Mouse (Mus musculus): ENCODE results near the gene Yars.
A peak's percentile ranks its signal among the peaks of the same experiment; 100 is the strongest.

Gene Yars

GRCm38 (mm10) chr4:129189542-129190519 lies at the start of gene Yars, which contains the start of gene S100pbp:
Gene Yars (plus strand): TSS chr4:129189760.
Gene S100pbp (minus strand): TSS chr4:129189727.
- DNase-seq (ENCODE audit: low spot score in 2 of 2), result peak; percentile 92 to 96

- DNase-seq (ENCODE audit: low spot score in 2 of 2), result no peak
Measured at GRCm38 (mm10) chr4:129140808-129141207, 48.8 kb upstream of the Yars start.

DNA sequence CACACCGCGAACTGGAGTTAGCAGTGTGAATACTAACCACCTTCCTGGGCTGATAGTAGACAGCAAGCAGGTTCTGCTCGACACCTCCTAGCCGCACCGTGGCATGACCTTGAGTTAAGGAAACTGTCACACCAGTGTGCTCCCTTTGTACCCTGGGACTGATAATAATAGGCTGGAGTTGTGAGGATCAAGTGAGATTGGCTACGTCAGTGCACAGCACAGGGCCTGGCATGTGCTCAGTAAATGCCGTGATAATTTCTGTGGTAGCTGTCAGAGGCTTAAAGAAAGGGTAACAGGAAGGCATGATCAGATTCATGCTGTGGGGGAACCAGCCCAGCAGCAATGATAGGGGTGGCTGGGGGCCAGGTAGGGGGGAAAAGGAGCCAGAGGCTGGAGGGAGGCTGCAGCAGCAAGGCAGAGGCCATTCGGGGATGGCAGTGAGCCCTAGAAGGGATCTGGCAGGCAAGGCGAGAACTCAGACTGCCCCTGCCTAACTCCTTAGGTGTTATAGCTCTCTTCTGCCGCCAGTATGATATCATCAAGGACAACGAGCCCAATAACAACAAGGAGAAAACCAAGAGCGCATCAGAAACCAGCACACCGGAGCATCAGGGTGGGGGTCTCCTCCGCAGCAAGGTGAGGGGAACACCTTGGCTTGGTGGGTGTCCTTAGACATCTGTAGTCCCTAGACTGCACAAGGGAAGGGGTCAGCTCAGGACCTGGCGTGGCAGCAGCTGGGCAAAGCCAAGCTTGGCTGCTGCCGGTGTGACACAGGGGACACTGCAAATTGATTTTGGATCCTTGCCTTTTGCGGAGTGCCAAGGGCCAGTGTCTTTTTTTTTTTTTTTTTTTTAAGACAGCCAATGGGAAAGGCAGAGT lies 47.8 kb upstream of the Yars start:
- peak in 1 of 2 experiments; percentile 52 for DNase-seq (ENCODE audit: low spot score in 2 of 2)

- no peak for DNase-seq (ENCODE audit: low spot score in 2 of 2)
Measured at GRCm38 (mm10) chr4:129142439-129143045, 47.0 kb upstream of the Yars start.

DNA sequence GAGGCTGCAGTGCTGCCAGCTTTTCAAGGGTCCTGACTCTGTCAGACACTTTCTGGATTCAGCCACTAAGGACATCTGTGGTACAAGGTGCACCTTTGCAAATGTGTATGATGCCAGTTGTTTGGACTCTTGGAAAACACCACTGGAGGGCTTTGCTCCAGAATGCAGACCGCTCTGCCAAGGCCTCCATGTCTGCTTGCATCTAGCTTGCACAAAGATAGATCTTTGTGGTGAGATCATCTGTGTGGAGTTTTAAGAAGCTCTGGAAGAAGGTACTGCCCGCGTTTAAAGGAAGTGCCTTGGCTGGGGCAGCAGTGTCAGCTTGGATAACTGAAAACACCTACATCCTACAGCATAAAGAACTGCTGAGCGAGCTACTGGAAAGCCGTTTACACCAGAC lies 46.1 kb upstream of the Yars start:
- DNase-seq (ENCODE audit: low spot score in 2 of 2), result no peak

DNA sequence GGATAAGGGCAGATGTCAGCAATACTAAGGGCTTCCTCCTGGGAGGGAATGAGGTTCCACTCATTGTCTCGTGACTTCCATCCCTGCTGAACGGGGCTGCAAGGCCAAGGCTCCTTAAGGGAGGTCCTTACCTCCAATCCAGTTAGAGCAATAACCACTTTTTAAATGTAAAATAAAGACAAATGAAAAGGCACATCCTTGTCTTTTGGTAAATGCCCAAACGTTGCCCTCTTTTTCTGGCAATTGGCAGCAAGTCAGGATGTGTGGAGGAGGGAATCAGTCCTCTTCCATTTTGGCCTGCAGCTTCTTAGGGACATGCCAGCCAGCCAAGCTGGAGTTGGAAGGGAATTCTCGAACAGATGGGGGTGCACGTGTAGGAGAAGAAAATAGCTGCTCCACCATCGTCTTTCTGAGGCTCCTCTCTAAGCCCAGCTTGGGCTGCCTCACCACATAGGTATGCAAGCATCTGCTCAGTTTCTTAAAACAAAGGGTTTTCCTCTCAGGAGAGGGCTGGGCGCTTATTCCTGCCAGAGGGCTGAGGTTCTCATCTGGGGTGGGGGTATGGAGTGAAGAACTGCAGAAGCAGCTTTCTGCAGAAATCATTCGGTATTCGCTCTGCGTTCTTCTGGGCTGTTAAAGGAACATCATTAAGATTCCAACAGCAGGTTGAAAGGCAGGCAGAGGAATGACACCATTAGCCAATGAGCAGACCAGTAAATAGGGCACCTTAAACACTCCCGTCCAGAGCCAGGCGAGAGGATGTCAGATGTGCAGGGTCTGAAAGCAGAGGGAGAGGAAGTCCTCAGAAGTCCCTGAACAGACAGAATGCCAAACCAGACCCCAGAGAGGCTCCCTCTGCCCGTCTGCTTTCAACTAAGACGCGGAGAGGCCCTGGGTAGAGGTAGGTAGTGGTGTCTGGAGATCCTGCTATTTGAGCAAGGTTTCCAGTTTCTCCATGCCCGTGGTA lies 44.9 kb upstream of the Yars start:
- DNase-seq (ENCODE audit: low spot score in 2 of 2), result peak in 1 of 2 experiments; percentile 71

GRCm38 (mm10) chr4:129145411-129145810 lies 44.1 kb upstream of the Yars start:
- DNase-seq (ENCODE audit: low spot score in 2 of 2), result no peak

GRCm38 (mm10) chr4:129145943-129146342 lies 43.6 kb upstream of the Yars start:
- DNase-seq (ENCODE audit: low spot score in 2 of 2), result no peak

DNA sequence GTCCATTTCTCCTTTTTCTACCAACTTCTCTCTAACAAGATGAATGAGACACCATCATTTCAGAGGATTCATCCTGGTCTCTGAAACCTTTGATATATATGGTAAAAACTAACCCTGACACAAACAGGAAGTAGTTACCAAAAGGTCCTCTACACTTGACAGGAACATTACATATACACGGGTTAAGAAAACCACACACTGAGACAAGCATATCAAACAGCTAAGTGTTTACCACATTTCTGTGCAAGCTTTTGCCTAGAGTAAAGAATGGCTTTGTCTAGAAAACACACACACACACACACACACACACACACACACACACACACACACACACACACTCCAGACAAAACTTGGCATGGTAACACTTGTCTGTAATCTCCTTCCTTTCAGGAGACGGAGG lies 43.2 kb upstream of the Yars start:
- no peak for DNase-seq (ENCODE audit: low spot score in 2 of 2)

DNA sequence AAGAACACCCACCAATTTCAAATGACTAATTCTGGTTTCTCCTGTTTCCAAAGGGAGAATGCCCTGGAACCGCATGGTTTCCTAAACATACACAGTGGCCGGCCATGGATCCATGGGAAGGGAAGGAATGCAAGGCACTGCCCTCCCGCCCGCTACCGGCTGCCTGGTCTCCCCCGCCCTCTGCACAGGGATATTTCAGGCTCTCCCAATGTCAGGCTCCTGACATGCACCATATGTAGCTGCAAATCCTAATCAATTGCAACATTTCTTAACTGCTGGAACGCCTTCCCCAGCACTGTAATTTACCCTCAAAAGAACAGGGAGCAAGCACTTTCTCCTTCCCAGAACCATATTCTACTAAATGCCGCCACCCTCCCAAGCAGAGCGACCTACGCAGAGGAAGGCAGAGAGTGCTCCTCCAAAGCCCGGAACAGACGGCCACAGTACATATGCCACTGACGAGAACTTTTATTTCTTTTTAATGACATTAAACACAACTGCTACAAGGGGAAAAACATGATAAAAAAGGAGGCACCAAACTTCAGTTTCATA lies 41.9 kb upstream of the Yars start:
- no peak for DNase-seq (ENCODE audit: low spot score in 2 of 2)

- no peak for DNase-seq (ENCODE audit: low spot score in 2 of 2)
Measured at GRCm38 (mm10) chr4:129149321-129149720, 40.2 kb upstream of the Yars start.

- no peak for DNase-seq (ENCODE audit: low spot score in 2 of 2)
Measured at GRCm38 (mm10) chr4:129151276-129151811, 38.2 kb upstream of the Yars start.

GRCm38 (mm10) chr4:129157541-129157940 lies 32.0 kb upstream of the Yars start:
- DNase-seq (ENCODE audit: low spot score in 2 of 2), result no peak

- DNase-seq (ENCODE audit: low spot score in 2 of 2), result no peak
Measured at GRCm38 (mm10) chr4:129158549-129158948, 31.0 kb upstream of the Yars start.

GRCm38 (mm10) chr4:129161076-129161475 lies 28.5 kb upstream of the Yars start:
- DNase-seq (ENCODE audit: low spot score in 2 of 2), result no peak

DNA sequence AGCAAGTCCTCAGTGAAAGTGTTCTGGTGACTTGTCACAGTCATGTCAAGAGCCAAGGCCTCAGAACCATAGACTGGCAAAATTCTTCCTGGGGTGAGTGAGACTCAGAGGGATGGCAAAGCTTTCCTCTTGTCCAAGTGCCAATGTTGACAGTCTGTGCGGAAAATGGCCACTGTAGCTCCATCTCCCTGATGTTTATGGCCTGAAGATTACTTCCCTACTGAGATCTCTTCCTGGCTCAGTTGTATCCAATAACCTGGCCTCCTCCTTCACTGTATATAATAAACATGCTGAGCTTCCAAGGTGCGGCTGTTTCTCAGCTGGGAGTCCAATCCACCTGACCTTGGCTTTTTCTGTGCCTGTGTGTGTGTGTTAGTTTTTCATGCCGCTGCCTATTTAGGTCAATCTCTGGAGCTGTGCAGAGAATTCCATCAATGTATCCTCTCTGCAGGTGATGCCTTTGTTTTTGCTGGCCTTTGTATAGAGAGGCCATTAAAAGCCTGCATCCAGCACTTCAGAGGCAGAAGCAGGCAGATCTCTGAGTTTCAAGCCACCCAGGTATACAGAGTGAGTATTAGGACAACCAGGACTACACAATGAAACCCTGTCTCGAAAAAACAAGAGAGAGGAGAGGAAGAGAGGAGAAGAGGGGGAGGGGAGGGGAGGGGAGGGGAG lies 27.8 kb upstream of the Yars start:
- no peak for DNase-seq (ENCODE audit: low spot score in 2 of 2)

DNA sequence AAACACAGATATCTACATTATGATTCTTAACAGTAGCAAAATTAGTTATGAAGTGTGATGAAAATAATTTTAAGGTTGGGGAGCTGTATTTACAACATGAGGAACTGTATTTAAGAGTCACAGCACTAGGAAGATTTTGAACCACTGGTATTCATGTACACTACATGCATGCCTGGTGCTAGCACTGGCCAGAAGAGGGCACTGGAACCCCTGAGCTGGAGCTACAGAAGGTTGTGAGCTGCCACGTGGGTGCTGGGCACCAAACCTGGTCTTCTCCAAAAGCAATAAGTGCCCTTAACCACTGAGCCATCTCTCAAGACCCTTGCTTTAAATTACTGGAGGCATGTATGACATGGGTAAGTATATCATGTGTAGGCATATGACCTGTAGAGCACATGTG lies 17.0 kb upstream of the Yars start:
- DNase-seq (ENCODE audit: low spot score in 2 of 2), result no peak

- DNase-seq (ENCODE audit: low spot score in 2 of 2), result no peak
Measured at GRCm38 (mm10) chr4:129179560-129179959, 10.0 kb upstream of the Yars start.

GRCm38 (mm10) chr4:129188041-129188659 lies 1.4 kb upstream of the Yars start:
- no peak for DNase-seq (ENCODE audit: low spot score in 2 of 2)
